Mouse (Mus musculus) spleen, adult 2 months (tissue): ENCODE measurements around the gene Lrrc29. TPM values are rescaled to one million over a fixed set of nuclear protein-coding genes. Genes with fewer than 3 reads are reported as not detected.
A peak's percentile ranks its signal among the peaks of the same experiment; 100 is the strongest.

Experiments used
- DNase-seq, 2 experiments: peaks; one replicate each; pipeline versions ENCODE4 v3.0.0 to v3.0.0-alpha.2; 2012 to 2021; ENCODE audit warnings: low spot score in 2 of 2, low read depth in 1 of 2
- H3K27ac ChIP-seq: fragments of 200-500 bp; 2 replicates; pipeline ENCODE4 v1.5.1; 2012; ENCODE audit warnings: low read length, inconsistent platforms; ENCODE audit not compliant: insufficient read depth
- H3K27me3 ChIP-seq: fragments of 200-500 bp; 2 replicates; pipeline ENCODE4 v1.6.1; 2012; ENCODE audit warnings: mild to moderate bottlenecking, moderate library complexity, low read length, inconsistent platforms; ENCODE audit not compliant: control insufficient read depth, insufficient read depth
- H3K36me3 ChIP-seq: fragments of 200-500 bp; 2 replicates; pipeline ENCODE4 v1.6.1; 2012; ENCODE audit warnings: mild to moderate bottlenecking, low read length, inconsistent platforms; ENCODE audit not compliant: control insufficient read depth, insufficient read depth
- H3K4me1 ChIP-seq: fragments of 200-500 bp; 2 replicates; pipeline ENCODE4 v1.6.1; 2011; ENCODE audit warnings: inconsistent platforms; ENCODE audit not compliant: control insufficient read depth, insufficient read depth, insufficient read length
- H3K4me3 ChIP-seq: fragments of 200-500 bp; 2 replicates; pipeline ENCODE4 v1.5.1; 2011; ENCODE audit warnings: mild to moderate bottlenecking, inconsistent platforms; ENCODE audit not compliant: insufficient read depth, insufficient read length; ENCODE audit errors: extremely low read depth
- CTCF ChIP-seq: fragments of 200-500 bp; IDR thresholded peaks from 2 replicates; pipeline ENCODE4 v1.5.1; 2011; ENCODE audit warnings: mild to moderate bottlenecking, inconsistent platforms; ENCODE audit not compliant: insufficient read depth, insufficient read length, insufficient replicate concordance; ENCODE audit errors: extremely low read depth
- POLR2A ChIP-seq: fragments of 200-500 bp; IDR thresholded peaks from 2 replicates; pipeline ENCODE4 v1.6.1; 2011; ENCODE audit warnings: low read depth, low read length, inconsistent platforms
- WGBS: fragments of 180-500 bp; shearing (Covaris S2); methylation state at CpG from one replicate; pipeline ENCODE4 v1.1.7; 2018; 5-methylcytosine and 5-hydroxymethylcytosine counted together
- polyA plus RNA-seq: library from polyadenylated mRNA; depleted of rRNA; stranded (reverse); fragments of >200 nt; gene quantifications from 2 replicates; pipeline ENCODE4 v1.2.3, GENCODE M21; 2012; rRNA removed

Lrrc29 gene
- polyA plus RNA-seq, result 9.2 and 11.0 TPM in 2 replicates

GRCm38 (mm10) chr8:105326141-105326672 is at the start of gene Lrrc29, which contains the start of gene Tmem208:
Gene Lrrc29, minus strand, starts transcription at chr8:105326278.
Gene Tmem208, plus strand, starts transcription at chr8:105326354.
- Histone ChIP-seq H3K4me3 (peak within 1 kb of the TSS; percentile 74), H3K36me3 (peaks cover 26% of the 10 kb centered on the region), H3K27me3 (no peaks in the 10 kb centered on the region), H3K4me1 (peaks cover 9% of the 10 kb centered on the region; the same call in 1 of the 2 replicates), H3K27ac (peak within 1 kb of the TSS; percentile 75)
- WGBS, result under 1% methylated on average over 36 of the region's 36 CpGs
- TF ChIP-seq CTCF, result no peak
- peak; percentile 69 for TF ChIP-seq POLR2A
- peak; percentile 92 to 96 for DNase-seq

- Histone ChIP-seq H3K4me1 (no peaks in the 10 kb centered on the region), H3K4me3 (no peak overlapping the region), H3K36me3 (no peaks in the 10 kb centered on the region), H3K27me3 (no peaks in the 10 kb centered on the region), H3K27ac (no peak overlapping the region)
- DNase-seq, result no peak
- 51% methylated on average over 33 of the region's 33 CpGs for WGBS
- TF ChIP-seq POLR2A (no peak), CTCF (0 out of 2 replicates have a peak, but pooled peaks have one; percentile 12)
Observed at GRCm38 (mm10) chr8:105374513-105374966, 48.5 kb upstream of the Lrrc29 start.

- Histone ChIP-seq H3K27me3 (no peaks in the 10 kb centered on the region), H3K36me3 (no peaks in the 10 kb centered on the region), H3K27ac (no peak within 1 kb of the TSS), H3K4me3 (no peak within 1 kb of the TSS), H3K4me1 (no peaks in the 10 kb centered on the region)
- TF ChIP-seq POLR2A (no peak), CTCF (no peak)
- DNase-seq, result no peak
- 67% methylated on average over 2 of the region's 2 CpGs for WGBS
Observed at GRCm38 (mm10) chr8:105373032-105373431, 47.0 kb upstream of the Lrrc29 start, which contains the start of gene Plekhg4. Gene Plekhg4, plus strand, starts transcription at chr8:105373274.

- whole genome bisulfite sequencing, result 91% methylated on average over 9 of the region's 9 CpGs
- Histone ChIP-seq H3K27ac (no peak overlapping the region), H3K4me3 (no peak overlapping the region), H3K36me3 (no peaks in the 10 kb centered on the region), H3K4me1 (no peaks in the 10 kb centered on the region), H3K27me3 (no peaks in the 10 kb centered on the region)
- no peak for DNase-seq
- no peak for TF ChIP-seq CTCF
- TF ChIP-seq POLR2A, result no peak
Observed at GRCm38 (mm10) chr8:105372473-105372872, 46.4 kb upstream of the Lrrc29 start.

- no peak for DNase-seq
- TF ChIP-seq POLR2A, result no peak
- no peak for TF ChIP-seq CTCF
- Histone ChIP-seq H3K27me3 (no peaks in the 10 kb centered on the region), H3K4me1 (no peaks in the 10 kb centered on the region), H3K4me3 (no peak overlapping the region), H3K36me3 (no peaks in the 10 kb centered on the region), H3K27ac (no peak overlapping the region)
- 68% methylated on average over 2 of the region's 2 CpGs for whole genome bisulfite sequencing
Observed at GRCm38 (mm10) chr8:105367107-105367506, 41.0 kb upstream of the Lrrc29 start.

GRCm38 (mm10) chr8:105361751-105362702 is 35.9 kb upstream of the Lrrc29 start:
- TF ChIP-seq POLR2A (no peak), CTCF (no peak)
- WGBS, result 62% methylated on average over 12 of the region's 12 CpGs
- Histone ChIP-seq H3K4me1 (no peaks in the 10 kb centered on the region), H3K27ac (no peak overlapping the region), H3K27me3 (no peaks in the 10 kb centered on the region), H3K4me3 (no peak overlapping the region), H3K36me3 (no peaks in the 10 kb centered on the region)
- DNase-seq, result no peak
